Mouse (Mus musculus): ENCODE measurements at regions not wholly inside any gene's neighbourhood (a gene's known extent, or its start where the extent isn't known, plus 50 kb on each side); places are given as distances from the start of the nearest gene placed in this dataset.

- H3K9me3 ChIP-seq (replicated peaks; ENCODE audit: insufficient read depth, low read length) = no peaks in the 10 kb centered on the region
- no peaks in the 10 kb centered on the region for H3K27me3 ChIP-seq (ENCODE audit: control insufficient read depth in 1 of 2, insufficient read depth in 2 of 2, low read length in 2 of 2)
- H3K79me2 ChIP-seq (ENCODE audit: control insufficient read depth, insufficient read depth, low read length, poor library complexity) = no peaks in the 10 kb centered on the region
- no peak overlapping the region for H3K9ac ChIP-seq (ENCODE audit: control insufficient read depth, low read depth, low read length, poor library complexity, severe bottlenecking)
- H3K4me3 ChIP-seq (ENCODE audit: control insufficient read depth in 1 of 2, insufficient read depth in 1 of 2, low read depth in 2 of 2, low read length in 2 of 2) = no peak overlapping the region; a peak in 1 of 4 replicates
- peaks cover 0 to 4% of the 10 kb centered on the region in 2 experiments; a peak in 2 of 4 replicates for H3K4me1 ChIP-seq (ENCODE audit: control insufficient read depth in 1 of 2, insufficient read depth in 2 of 2, low read length in 2 of 2)
- DNase-seq (ENCODE audit: low read depth, low spot score) = no peak
- no peak for TF ChIP-seq BHLHE40 (IDR thresholded peaks at IDR 0.05; ENCODE audit: borderline replicate concordance, low read depth, low read length)
- no peak for TF ChIP-seq JUND (IDR thresholded peaks at IDR 0.05; ENCODE audit: low read depth, low read length)
- TF ChIP-seq RCOR1 (IDR thresholded peaks at IDR 0.05; ENCODE audit: low read depth, low read length) = no peak
- no peak for TF ChIP-seq POLR2A (IDR thresholded peaks at IDR 0.05; ENCODE audit: control insufficient read depth in 1 of 2, insufficient read depth in 1 of 2, low read depth in 1 of 2, low read length in 2 of 2, poor library complexity in 1 of 2)
- TF ChIP-seq HCFC1 (IDR thresholded peaks at IDR 0.05; ENCODE audit: low read depth, low read length) = no peak
- TF ChIP-seq USF2 (IDR thresholded peaks at IDR 0.05; ENCODE audit: borderline replicate concordance in 1 of 2, insufficient read depth in 1 of 2, low read depth in 1 of 2, low read length in 2 of 2) = no peak
- TF ChIP-seq MAX (IDR thresholded peaks at IDR 0.05; ENCODE audit: low read length) = no peak
- TF ChIP-seq GABPA (IDR thresholded peaks at IDR 0.05; ENCODE audit: low read depth, low read length) = no peak
- no peak for TF ChIP-seq USF1 (IDR thresholded peaks at IDR 0.05; ENCODE audit: low read depth, low read length)
- no peak for TF ChIP-seq MYB (IDR thresholded peaks at IDR 0.05; ENCODE audit: low read depth, low read length)
- TF ChIP-seq MAFK (IDR thresholded peaks at IDR 0.05; ENCODE audit: borderline replicate concordance, low read depth, low read length) = no peak
- no peak for TF ChIP-seq ETS1 (IDR thresholded peaks at IDR 0.05; ENCODE audit: low read depth, low read length)
- no peak for TF ChIP-seq MYC (IDR thresholded peaks at IDR 0.05; ENCODE audit: low read depth, low read length)
- no peak for TF ChIP-seq GATA1 (IDR thresholded peaks at IDR 0.05; ENCODE audit: low read depth, low read length)
- TF ChIP-seq TCF12 (IDR thresholded peaks at IDR 0.05; ENCODE audit: low read depth, low read length) = no peak
- TF ChIP-seq TBP (IDR thresholded peaks at IDR 0.05; ENCODE audit: low read depth, low read length) = no peak
- TF ChIP-seq POLR2AphosphoS2 (IDR thresholded peaks at IDR 0.05; ENCODE audit: low read length) = no peak
- TF ChIP-seq MXI1 (IDR thresholded peaks at IDR 0.05; ENCODE audit: low read depth, low read length) = no peak
- TF ChIP-seq UBTF (IDR thresholded peaks at IDR 0.05; ENCODE audit: borderline replicate concordance, insufficient read depth, low read depth, low read length) = no peak
- no peak for TF ChIP-seq RAD21 (IDR thresholded peaks at IDR 0.05; ENCODE audit: low read depth, low read length)
- H3K36me3 ChIP-seq (ENCODE audit: control insufficient read depth in 1 of 2, insufficient read depth in 2 of 2, low read length in 2 of 2) = peaks cover 0 to 5% of the 10 kb centered on the region in 2 experiments; a peak in 1 of 4 replicates
- H3K27ac ChIP-seq (ENCODE audit: control insufficient read depth, low read depth, low read length) = no peak overlapping the region
Measured at GRCm38 (mm10) chr12:59415051-59415450, 195.5 kb upstream of the Fbxo33 start.

GRCm38 (mm10) chr12:59411491-59411890 is 192.0 kb upstream of the Fbxo33 start:
- TF ChIP-seq GABPA (IDR thresholded peaks at IDR 0.05; ENCODE audit: low read depth, low read length) = no peak
- TF ChIP-seq RCOR1 (IDR thresholded peaks at IDR 0.05; ENCODE audit: low read depth, low read length) = no peak
- no peak for TF ChIP-seq UBTF (IDR thresholded peaks at IDR 0.05; ENCODE audit: borderline replicate concordance, insufficient read depth, low read depth, low read length)
- no peak for TF ChIP-seq MYC (IDR thresholded peaks at IDR 0.05; ENCODE audit: low read depth, low read length)
- TF ChIP-seq MAFK (IDR thresholded peaks at IDR 0.05; ENCODE audit: borderline replicate concordance, low read depth, low read length) = no peak
- no peak for TF ChIP-seq NRF1 (IDR thresholded peaks at IDR 0.05; ENCODE audit: insufficient read depth, low read depth, low read length, poor library complexity, severe bottlenecking)
- TF ChIP-seq MEF2A (IDR thresholded peaks at IDR 0.05; ENCODE audit: extremely low read depth, insufficient replicate concordance, low read depth, low read length, poor library complexity, severe bottlenecking) = no peak
- TF ChIP-seq POLR2AphosphoS5 (IDR thresholded peaks at IDR 0.05; ENCODE audit: borderline replicate concordance, low read depth, low read length) = no peak
- TF ChIP-seq TAL1 (IDR thresholded peaks at IDR 0.05; ENCODE audit: low read length) = no peak
- TF ChIP-seq GATA1 (IDR thresholded peaks at IDR 0.05; ENCODE audit: low read depth, low read length) = no peak
- no peak for DNase-seq (ENCODE audit: low read depth, low spot score)
- H3K9ac ChIP-seq (ENCODE audit: control insufficient read depth, low read depth, low read length, poor library complexity, severe bottlenecking) = no peak overlapping the region
- H3K9me3 ChIP-seq (replicated peaks; ENCODE audit: insufficient read depth, low read length) = no peaks in the 10 kb centered on the region
- no peaks in the 10 kb centered on the region for H3K27me3 ChIP-seq (ENCODE audit: control insufficient read depth in 1 of 2, insufficient read depth in 2 of 2, low read length in 2 of 2)
- no peaks in the 10 kb centered on the region for H3K79me2 ChIP-seq (ENCODE audit: control insufficient read depth, insufficient read depth, low read length, poor library complexity)
- no peak overlapping the region for H3K27ac ChIP-seq (ENCODE audit: control insufficient read depth, low read depth, low read length)
- H3K36me3 ChIP-seq (ENCODE audit: control insufficient read depth in 1 of 2, insufficient read depth in 2 of 2, low read length in 2 of 2) = peaks cover 0 to 5% of the 10 kb centered on the region in 2 experiments; a peak in 1 of 4 replicates
- peaks cover 0 to 4% of the 10 kb centered on the region in 2 experiments; a peak in 2 of 4 replicates for H3K4me1 ChIP-seq (ENCODE audit: control insufficient read depth in 1 of 2, insufficient read depth in 2 of 2, low read length in 2 of 2)
- H3K4me3 ChIP-seq (ENCODE audit: control insufficient read depth in 1 of 2, insufficient read depth in 1 of 2, low read depth in 2 of 2, low read length in 2 of 2) = no peak overlapping the region

All from MEL (cell line).